Mouse (Mus musculus): ENCODE data around the gene Ring1.
"Not testable (repeated sequence)": the region's sequence is repeated elsewhere in the genome, so short reads cannot be mapped to it uniquely, and the experiment has no call there.

- TF ChIP-seq POLR2A (IDR thresholded peaks at IDR 0.05; ENCODE audit: borderline replicate concordance, insufficient read depth, low read length); CTCF (IDR thresholded peaks at IDR 0.05; ENCODE audit: borderline replicate concordance, insufficient read depth, low read depth, low read length): not testable (repeated sequence)
Measured at GRCm38 (mm10) chr17:33997025-33997424, 27.5 kb downstream of the Ring1 start.
